Mouse (Mus musculus) gastrocnemius, adult 2 months (tissue): ENCODE results near the gene Gbe1. TPM values are rescaled to one million over a fixed set of nuclear protein-coding genes. Genes with fewer than 3 reads are reported as not detected.
A peak's percentile ranks its signal among the peaks of the same experiment; 100 is the strongest.

Experiments
- DNase-seq: peaks from one replicate; pipeline ENCODE4 v3.0.0; 2022
- H3K27ac ChIP-seq: fragments of 200-600 bp; 2 replicates; pipeline ENCODE4 v1.8.1; 2022; ENCODE audit warnings: mild to moderate bottlenecking
- H3K4me3 ChIP-seq: fragments of 200-600 bp; 2 replicates; pipeline ENCODE4 v1.8.1; 2022; ENCODE audit warnings: mild to moderate bottlenecking, moderate library complexity
- CTCF ChIP-seq: fragments of 200-600 bp; IDR thresholded peaks from 2 replicates; pipeline ENCODE4 v1.8.1; 2022; ENCODE audit warnings: antibody characterized with exemption, mild to moderate bottlenecking, moderate library complexity
- intact Hi-C: fragments of 180-260 bp; cut with DNase I; formaldehyde crosslinking; loops from one replicate; pipeline ENCODE4 v1.15.1; 2025
- long read RNA-seq, 2 experiments: library from polyadenylated mRNA; stranded (forward); transcript quantifications; one replicate each; pipeline ENCODE4 v2.0.0; 2021
- total RNA-seq, 2 experiments: library from RNA; stranded (reverse); gene quantifications; 2 replicates each; pipeline ENCODE4 v1.2.3; 2021

Gene Gbe1
- total RNA-seq: 10 to 100 TPM; 53.8 to 77.1 TPM
- long read RNA-seq, experiment 1, partial matches to known transcripts: 9 of 127 reads
- long read RNA-seq, experiment 1, other reads (novel, unspliced or antisense): 115 of 127 reads
- long read RNA-seq, experiment 2, partial matches to known transcripts: 5 of 147 reads
- long read RNA-seq, experiment 2, other reads (novel, unspliced or antisense): 142 of 147 reads

DNA sequence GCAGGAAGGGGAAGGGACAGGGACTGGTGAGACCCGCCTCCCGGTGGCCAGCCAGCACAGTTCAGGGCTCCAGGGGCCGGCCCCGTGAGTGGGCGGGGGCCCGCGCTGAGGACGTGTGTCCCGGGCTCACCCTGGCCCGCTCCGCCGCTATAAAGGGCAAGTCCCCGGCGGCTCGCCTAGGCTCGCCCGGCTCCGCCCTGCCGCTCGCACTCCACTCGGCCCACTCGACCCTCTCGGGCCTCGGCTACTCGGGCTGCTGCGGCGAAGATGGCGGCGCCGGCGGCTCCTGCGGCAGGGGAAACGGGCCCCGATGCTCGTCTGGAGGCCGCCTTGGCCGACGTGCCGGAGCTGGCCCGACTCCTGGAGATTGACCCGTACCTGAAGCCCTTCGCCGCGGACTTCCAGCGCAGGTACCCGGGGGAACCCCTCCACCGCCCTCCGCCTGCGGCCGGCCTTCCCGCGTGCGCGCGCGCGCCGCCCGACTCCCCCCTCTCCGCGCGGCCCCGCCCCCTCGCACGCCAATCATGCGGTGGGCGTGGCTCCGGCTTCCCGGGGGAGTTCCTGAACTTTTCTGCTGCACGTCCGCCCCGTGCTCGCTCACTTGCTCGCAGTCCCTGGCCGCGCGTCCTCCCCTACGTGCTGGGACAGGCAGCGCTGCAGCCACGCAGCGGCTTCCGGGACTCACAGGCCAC is at the start of gene Gbe1:
Gene Gbe1, plus strand, starts transcription at position 64 of the 692 bp plus-strand sequence.
- peak within 1 kb of the TSS; percentile 91 for H3K4me3 ChIP-seq
- TF ChIP-seq CTCF: peak; percentile 58
- H3K27ac ChIP-seq: peak within 1 kb of the TSS; percentile 100
- peak; percentile 98 for DNase-seq
- intact Hi-C loops: loop anchor here (1.0 kb wide), 1 partner anchor 38 kb away; no protein-coding TSS in a partner anchor

DNA sequence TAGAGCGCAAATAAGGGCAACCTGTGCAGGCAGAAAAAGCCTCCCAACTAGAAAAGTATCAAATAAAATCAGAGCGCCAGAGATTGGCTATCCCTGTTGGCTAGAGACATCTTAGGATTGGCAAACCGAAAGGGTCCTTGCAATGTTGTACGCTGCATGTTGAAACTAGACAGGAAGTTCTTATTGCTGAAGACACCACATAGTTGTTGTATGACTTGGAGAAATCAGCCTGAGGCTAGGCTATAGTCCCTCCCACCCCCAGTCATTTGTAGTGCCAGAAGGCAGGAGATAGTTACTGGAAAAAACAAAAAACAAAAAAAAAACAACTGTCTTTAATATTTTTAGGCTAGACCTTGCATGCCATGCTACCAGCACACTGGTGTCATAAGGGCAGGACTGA is 3.1 kb upstream of the Gbe1 start:
- intact Hi-C loops: no loop called here
- no peak overlapping the region for H3K4me3 ChIP-seq
- DNase-seq: no peak
- H3K27ac ChIP-seq: no peak overlapping the region
- no peak for TF ChIP-seq CTCF

DNA sequence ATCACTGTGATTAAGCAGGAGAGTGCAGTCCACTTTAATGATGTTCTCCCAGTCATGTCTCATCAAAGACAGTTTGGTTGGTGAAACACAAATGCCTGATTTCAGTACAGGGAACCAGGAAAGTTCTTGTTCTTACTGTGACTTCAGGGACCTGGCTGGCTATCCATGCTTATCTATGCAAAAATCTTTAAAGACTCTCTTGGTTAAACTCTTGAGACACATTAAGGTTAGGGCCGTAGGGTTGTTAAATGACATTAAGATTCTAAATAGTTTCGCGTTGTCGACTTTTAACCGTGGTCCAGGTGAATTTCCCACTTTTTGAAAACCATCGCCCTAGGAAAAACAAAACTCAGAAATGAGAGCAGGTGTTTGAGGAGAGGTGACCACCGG is 258 bp upstream of the Gbe1 start:
- no peak for DNase-seq
- Histone ChIP-seq H3K27ac (peak overlapping the region; percentile 100), H3K4me3 (peak overlapping the region; percentile 91)
- TF ChIP-seq CTCF: no peak
- intact Hi-C loops: no loop called here

DNA sequence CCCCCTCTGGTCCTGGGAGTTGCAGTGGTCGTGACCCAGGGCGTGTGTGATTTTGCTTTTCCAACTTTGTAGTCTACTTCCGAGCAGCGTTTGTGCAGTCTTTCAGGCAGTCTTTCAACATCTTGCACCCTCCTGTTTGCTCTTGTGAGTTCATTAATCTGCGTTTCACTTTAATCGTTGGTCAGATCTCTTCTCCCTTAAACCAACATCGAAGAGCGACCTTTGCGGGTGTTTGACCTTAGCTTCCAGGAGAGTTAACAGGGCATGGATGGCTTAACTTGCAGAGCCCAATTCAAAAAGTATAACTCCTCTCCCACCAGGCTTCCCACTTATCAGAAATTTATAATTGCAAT is 805 bp downstream of the Gbe1 start:
- Histone ChIP-seq H3K27ac (peak overlapping the region; percentile 100), H3K4me3 (peak overlapping the region; percentile 91)
- TF ChIP-seq CTCF: no peak
- intact Hi-C loops: loop anchor here (1.0 kb wide), 1 partner anchor 38 kb away; no protein-coding TSS in a partner anchor
- DNase-seq: no peak

DNA sequence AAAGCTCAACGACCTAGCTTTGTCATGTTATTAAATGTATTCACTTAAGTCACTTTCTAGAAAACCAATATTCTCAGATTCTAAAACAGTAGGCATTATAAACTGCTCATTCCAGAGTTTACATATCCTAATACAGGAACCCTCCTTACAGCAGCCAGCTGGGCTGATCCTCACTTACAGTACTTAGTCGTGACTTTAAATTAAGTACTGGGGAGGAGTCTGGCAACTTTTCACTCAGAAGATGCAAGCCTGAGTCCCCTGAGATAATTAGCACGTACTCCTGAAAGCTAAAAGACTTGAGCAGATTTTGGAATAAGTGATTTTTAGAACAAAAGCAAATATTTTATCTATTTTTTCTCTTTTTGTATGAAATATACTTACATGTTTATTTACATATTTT is 1.5 kb downstream of the Gbe1 start:
- H3K4me3 ChIP-seq: peak overlapping the region; percentile 91
- TF ChIP-seq CTCF: no peak
- DNase-seq: no peak
- peak overlapping the region; percentile 100 for H3K27ac ChIP-seq
- intact Hi-C loops: no loop called here

DNA sequence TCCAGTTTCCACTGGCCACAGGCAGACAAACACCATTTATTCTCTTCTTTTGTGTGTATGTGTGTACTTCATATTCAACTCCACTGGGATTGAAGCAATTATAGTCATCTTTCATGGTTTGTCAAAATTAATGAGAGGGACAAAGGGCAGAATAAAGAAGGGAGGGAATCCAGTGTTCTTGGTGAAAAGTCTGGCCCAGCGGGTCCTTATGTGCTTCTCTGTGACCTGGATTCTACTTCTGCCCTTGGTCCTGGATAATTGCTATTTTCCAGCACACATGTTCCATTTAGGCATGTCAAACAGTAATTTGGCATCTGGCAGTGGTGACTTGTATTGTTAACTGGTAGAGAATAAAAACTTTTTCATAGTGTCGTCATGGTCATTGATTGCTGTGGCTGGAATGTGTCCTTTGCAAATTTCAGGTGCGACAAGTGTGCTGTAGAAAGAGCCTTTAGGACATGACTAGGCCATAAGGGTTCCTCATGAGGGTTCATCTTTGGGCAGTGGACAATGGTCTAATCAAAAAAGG is 2.2 kb downstream of the Gbe1 start:
- Histone ChIP-seq H3K4me3 (peak overlapping the region; percentile 91), H3K27ac (peak overlapping the region; percentile 100)
- intact Hi-C loops: no loop called here
- no peak for TF ChIP-seq CTCF
- DNase-seq: no peak

DNA sequence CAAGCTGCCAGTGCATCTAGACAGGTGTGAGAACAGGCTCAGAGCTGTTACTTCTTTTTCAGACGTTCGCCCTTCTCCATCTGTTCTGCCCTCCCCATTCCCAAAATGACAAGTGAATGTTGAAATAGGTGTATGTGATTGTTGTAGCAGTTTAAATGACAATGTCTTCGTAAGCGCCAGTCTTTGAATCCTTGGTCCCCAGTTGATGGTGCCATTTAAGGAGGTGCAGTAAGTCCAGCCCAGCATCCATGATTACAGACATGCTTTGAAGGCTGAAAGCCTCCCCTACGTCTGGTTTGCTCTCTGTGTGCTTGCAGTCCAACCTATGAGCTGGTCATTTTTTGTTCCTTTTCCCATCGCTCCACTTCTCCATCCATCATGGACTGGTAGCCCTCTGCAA is 5.6 kb downstream of the Gbe1 start:
- intact Hi-C loops: no loop called here
- H3K27ac ChIP-seq: peak overlapping the region; percentile 88

DNA sequence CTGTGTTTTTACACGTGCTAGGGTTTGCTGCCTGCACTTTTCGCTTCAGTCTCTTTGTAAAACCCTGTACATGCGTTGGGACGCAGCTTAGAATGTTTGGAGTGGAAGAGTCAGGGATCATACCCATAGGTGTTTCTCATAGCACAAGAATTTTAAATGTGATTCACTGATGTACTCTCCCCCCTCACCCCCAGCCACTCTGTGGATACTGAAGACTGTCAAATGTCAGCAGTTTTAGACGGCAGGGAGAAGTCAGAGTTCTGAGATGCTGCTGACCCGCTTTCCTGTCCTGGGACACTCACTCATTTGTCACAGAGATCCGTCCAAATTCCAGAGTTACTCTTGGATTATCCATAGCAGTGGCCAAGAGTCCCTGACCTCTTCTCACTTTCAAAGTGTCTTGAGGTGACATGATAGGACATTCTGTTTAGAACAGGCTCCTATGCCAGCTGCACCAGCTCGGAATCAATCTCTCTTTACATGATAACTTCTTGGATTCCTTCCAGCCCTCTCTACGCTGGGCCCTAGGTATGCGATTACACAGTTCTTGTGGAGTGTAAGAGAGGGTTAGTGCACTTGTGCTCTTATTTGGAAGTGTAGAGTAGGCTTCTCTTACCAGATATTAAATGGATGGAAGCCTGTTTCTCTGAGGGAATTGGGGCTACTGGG is 7.0 kb downstream of the Gbe1 start:
- intact Hi-C loops: no loop called here
- peak overlapping the region; percentile 88 for H3K27ac ChIP-seq
- peak; percentile 50 for DNase-seq
- H3K4me3 ChIP-seq: peak overlapping the region; percentile 15; the same call in 1 of the 2 replicates
- TF ChIP-seq CTCF: no peak

More for the DNA sequence above, 5.6 kb downstream of the Gbe1 start:
- no peak for TF ChIP-seq CTCF
- no peak for DNase-seq
- H3K4me3 ChIP-seq: no peak overlapping the region

DNA sequence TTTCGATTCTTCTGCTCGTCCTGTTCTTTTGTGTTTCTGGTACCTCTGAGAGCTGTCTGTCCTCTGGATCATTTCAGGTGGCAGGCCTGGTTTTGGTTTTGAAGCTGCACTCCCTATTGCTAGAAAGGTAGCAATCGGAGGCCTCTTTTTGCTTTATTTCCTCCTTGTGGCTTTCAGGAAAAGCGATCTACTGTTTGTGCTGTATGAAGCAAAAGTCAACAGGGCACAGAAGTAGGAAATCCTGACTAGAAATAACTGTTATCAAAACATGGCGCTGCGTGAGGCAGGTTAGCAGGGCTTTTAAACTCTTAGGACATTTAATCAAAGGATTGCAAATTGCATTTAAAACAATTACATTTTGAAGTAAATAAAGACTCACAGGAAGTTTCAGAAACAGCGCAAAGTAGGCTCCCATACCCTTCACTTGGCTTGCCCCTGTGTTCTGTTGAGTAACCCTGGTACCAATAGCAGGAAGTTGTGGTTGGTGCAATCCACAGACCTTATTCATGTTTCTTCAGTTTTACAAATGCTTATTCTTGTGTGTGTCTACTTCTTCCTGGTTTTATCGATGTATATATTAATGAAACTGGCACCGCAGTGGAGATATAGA is 12.7 kb downstream of the Gbe1 start:
- Histone ChIP-seq H3K27ac (peak overlapping the region; percentile 46), H3K4me3 (0 out of 2 replicates have a peak overlapping the region, but pooled peaks have one; percentile 9)
- no peak for DNase-seq
- no peak for TF ChIP-seq CTCF
- intact Hi-C loops: no loop called here

DNA sequence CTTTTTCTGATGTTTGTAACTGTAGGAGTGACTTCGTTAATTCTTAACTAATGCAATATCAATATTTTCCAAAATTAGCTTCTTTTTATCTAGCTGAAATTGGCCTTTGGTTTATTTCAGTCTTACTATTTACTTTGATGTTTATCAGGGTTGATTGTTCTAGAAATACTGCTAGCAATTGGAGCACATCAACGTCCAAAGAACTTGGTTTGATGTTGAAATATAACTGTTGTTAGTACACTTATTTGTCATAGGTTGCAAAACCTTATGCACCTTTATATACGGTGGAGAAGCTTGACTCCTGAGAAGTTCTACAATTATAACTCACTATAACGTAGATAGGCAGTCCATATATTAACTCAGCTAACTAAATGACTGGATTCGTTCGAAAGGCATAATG is 14.8 kb downstream of the Gbe1 start:
- Histone ChIP-seq H3K27ac (peak overlapping the region; percentile 82), H3K4me3 (no peak overlapping the region)
- TF ChIP-seq CTCF: no peak
- intact Hi-C loops: no loop called here
- no peak for DNase-seq

DNA sequence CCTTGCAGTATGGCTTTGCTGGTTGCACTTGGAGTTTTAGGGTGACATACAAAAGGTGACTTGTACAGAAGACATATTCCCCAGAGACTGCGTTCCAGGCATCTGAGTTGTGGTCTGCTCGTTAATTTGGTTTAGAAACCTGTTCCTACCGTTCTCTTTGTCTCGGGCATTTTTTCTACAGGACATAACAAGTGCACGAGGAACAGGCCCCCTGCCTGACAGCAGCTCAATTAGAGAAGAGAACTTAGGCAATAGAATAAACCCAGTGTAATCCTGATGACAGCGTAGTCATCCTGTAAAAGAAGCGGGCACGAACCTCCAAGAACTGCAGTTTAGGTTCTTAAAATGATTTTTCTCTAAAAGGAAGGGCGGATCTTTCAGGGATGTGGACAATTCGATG is 15.3 kb downstream of the Gbe1 start:
- peak overlapping the region; percentile 11; the same call in 1 of the 2 replicates for H3K4me3 ChIP-seq
- intact Hi-C loops: no loop called here
- no peak for DNase-seq
- no peak for TF ChIP-seq CTCF
- H3K27ac ChIP-seq: peak overlapping the region; percentile 82

DNA sequence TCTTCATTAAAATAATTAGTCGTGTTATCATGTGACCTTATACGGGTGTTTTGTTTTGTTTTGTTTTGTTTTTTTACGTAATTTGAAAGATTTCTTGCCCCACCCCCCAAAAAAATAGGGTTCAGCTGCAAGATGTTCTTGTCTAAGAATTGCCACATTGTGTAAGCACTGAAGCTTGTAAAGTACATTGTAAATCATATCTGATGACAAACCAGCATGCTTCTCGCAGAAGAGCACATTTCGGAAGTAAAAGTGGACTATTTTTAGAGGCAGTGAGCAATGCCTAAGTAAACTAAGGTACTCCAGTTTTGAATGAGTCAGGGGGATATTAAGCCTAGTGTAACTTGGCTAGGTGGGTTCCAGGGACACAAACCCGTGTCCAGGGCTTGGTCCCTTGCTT is 15.7 kb downstream of the Gbe1 start:
- intact Hi-C loops: no loop called here
- DNase-seq: no peak
- TF ChIP-seq CTCF: no peak
- Histone ChIP-seq H3K4me3 (peak overlapping the region; percentile 11; the same call in 1 of the 2 replicates), H3K27ac (peak overlapping the region; percentile 82)
